Comparison of ENCODE assay signal across 19 mouse cellular contexts in genomic region chr8:91563326-91563725, GRCm38 (mm10).
A peak's percentile ranks its signal among the peaks of the same experiment; 100 is the strongest.
DNase-seq lines count a peak whose midpoint lies in the region; ATAC-seq and TF ChIP-seq lines count a peak whose summit lies in the region.
"Had no signal": no experiment of that assay in that cellular context is flagged by ENCODE, and none has a peak within 500 bp of the region (broad histone marks: within the 10 kb centered on the region; RNA-seq: fewer than 3 reads in every experiment).

No protein-coding gene starts in this region.

- no peaks in the 10 kb centered on the region for H3K36me3 ChIP-seq in forebrain, postnatal 0 days (ENCODE audit: insufficient read depth)
- H3K36me3 ChIP-seq: limb, embryonic 10.5 days; liver, embryonic 12.5 days; midbrain, embryonic 15.5 days had no signal

- no peak overlapping the region for H3K4me3 ChIP-seq in forebrain, postnatal 0 days (ENCODE audit: low read depth, low read length)
- H3K4me3 ChIP-seq: limb, embryonic 10.5 days; liver, embryonic 12.5 days; midbrain, embryonic 15.5 days had no signal

- no peaks in the 10 kb centered on the region for H3K9me3 ChIP-seq in forebrain, postnatal 0 days (ENCODE audit: low read length)
- H3K9me3 ChIP-seq: limb, embryonic 10.5 days; liver, embryonic 12.5 days; midbrain, embryonic 15.5 days had no signal

- no peak overlapping the region for H3K27ac ChIP-seq in forebrain, postnatal 0 days (ENCODE audit: low read depth, low read length)
- H3K27ac ChIP-seq: hindbrain, embryonic 14.5 days; limb, embryonic 10.5 days; liver, embryonic 12.5 days; midbrain, embryonic 15.5 days had no signal

- no peak for DNase-seq in frontal cortex, postnatal 25 days (ENCODE audit: low spot score in 2 of 2)
- DNase-seq in right cerebral cortex, adult 18-20 months, result peak; percentile 65
- no peak for DNase-seq in right cerebral cortex, postnatal 4 days
- DNase-seq in forebrain, postnatal 0 days, result peak; percentile 50
- DNase-seq in telencephalon, adult 2 months (ENCODE audit: low read depth, low spot score), result peak; percentile 57
- no peak for DNase-seq in thymus, postnatal 36 days
- DNase-seq: adrenal gland, postnatal 14 days; gastrocnemius, postnatal 10 days; heart, postnatal 10 days; kidney, adult 11 months; kidney, postnatal 10 days; layer of hippocampus, adult 9-11 months; lung, postnatal 36 days; thymus, postnatal 14 days had no signal

- no peak overlapping the region for H3K9ac ChIP-seq in forebrain, postnatal 0 days
- H3K9ac ChIP-seq: hindbrain, embryonic 14.5 days; liver, embryonic 12.5 days; midbrain, embryonic 15.5 days had no signal

- peaks cover 11% of the 10 kb centered on the region; the same call in 1 of the 2 replicates for H3K4me1 ChIP-seq in forebrain, postnatal 0 days (ENCODE audit: insufficient read depth)

- no peaks in the 10 kb centered on the region for H3K27me3 ChIP-seq in forebrain, postnatal 0 days (ENCODE audit: insufficient read depth, low read length)
- H3K27me3 ChIP-seq: liver, embryonic 12.5 days had no signal

- TF ChIP-seq CTCF in forebrain, postnatal 0 days (IDR thresholded peaks at IDR 0.05; ENCODE audit: low read depth), result no peak

- no peak overlapping the region for H3K4me2 ChIP-seq in forebrain, postnatal 0 days (ENCODE audit: low read depth)
- H3K4me2 ChIP-seq: hindbrain, embryonic 14.5 days; liver, embryonic 12.5 days; midbrain, embryonic 15.5 days had no signal

- WGBS in forebrain, postnatal 0 days, result 62% methylated on average over 3 of the region's 3 CpGs

- peak; percentile 41 for ATAC-seq in frontal cortex, adult (ENCODE audit: low TSS enrichment)
- ATAC-seq in forebrain, postnatal 0 days, result peak; percentile 68
- ATAC-seq: liver, embryonic 12.5 days; midbrain, embryonic 15.5 days had no signal

Comparison
In these comparisons a context has a peak if more than half of its experiments do, and no peak if none do; other contexts are left out.
1. DNase-seq: peak in right cerebral cortex, adult 18-20 months (single experiment), forebrain, postnatal 0 days (single experiment) and telencephalon, adult 2 months (single experiment); none in frontal cortex, postnatal 25 days (0 of 2), right cerebral cortex, postnatal 4 days (single experiment) and thymus, postnatal 36 days (0 of 2).